Mouse (Mus musculus) left cerebral cortex, postnatal 36 days (tissue): ENCODE data around the gene Treml4. TPM values are rescaled to one million over a fixed set of nuclear protein-coding genes. Genes with fewer than 3 reads are reported as not detected.
"Not testable (repeated sequence)": the region's sequence is repeated elsewhere in the genome, so short reads cannot be mapped to it uniquely, and the experiment has no call there.

Source experiments
- DNase-seq, 2 experiments: peaks; one replicate each; pipeline ENCODE4 v3.0.0; 2021 to 2022; ENCODE audit warnings: low spot score in 2 of 2, mixed read lengths in 1 of 2
- intact Hi-C: fragments of 180-260 bp; cut with DNase I; formaldehyde crosslinking; loops from one replicate; pipeline ENCODE4 v1.15.1; 2025
- total RNA-seq, 2 experiments: library from RNA; stranded (reverse); gene quantifications; 2 replicates each; pipeline ENCODE4 v1.2.3; 2021

Treml4 gene
- total RNA-seq, 2 experiments from 2014 or later = not detected

DNA sequence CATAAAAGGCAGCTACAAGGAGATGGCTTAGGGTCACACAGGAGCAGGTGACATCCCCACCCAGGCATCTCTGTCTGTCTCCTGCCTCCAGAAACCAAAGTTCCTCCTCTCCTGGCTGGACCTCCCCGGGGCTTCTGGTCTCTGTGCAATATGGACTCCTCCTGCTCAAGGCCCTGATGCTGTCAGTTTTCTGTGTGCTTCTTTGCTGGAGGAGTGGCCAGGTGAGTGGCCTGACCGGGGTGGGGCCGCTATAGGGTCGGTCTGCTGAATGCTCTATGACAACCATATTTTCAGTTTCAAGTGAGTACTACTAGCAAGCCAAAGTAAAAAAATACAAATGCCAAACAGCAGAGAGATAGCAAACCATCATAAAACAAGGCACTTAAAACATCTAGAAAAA lies 8.5 kb downstream of the Treml4 start:
- intact Hi-C loops = no loop called here
- DNase-seq = no peak

DNA sequence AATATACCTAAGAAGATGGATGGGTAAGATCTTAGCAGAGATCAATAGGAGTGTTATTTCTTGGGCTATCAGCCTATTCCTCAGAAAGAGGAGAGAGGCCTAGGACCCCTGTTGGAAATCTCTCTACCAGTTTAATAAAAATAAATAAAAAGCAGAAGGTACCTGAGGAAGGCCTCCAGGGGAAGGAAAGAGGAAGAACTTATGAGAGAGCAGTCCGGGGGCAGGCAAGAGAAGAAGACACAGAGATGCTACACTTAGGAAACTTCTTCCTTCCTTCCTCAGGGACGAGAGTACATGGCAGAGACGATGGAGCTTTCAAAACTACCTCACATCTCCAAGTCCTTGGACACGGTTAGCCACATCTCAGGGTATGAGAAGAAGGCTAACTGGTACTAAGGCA lies 10.0 kb downstream of the Treml4 start:
- intact Hi-C loops = no loop called here
- no peak for DNase-seq

DNA sequence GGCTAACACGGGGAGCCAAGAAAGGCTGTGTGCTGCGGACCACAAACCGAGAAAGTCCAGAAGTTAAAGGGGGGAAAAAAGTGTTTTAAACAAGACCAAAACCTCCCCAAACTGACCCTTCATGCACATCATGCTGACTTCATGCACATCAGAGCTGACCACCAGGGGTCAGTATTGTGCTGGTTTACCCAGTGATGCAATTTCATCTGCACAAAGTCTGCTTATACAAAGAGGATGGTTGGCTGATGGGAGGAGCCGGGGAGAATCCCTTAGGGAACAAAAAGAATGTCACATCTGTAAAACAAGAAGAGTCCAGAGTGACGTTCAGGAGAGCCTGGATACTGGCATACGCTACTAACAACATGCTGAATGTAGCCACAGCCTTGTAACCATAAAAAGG lies 10.8 kb downstream of the Treml4 start:
- intact Hi-C loops = loop anchor here (1.0 to 5.0 kb wide), 2 partner anchors 61 to 132 kb away; partner anchors contain the start of gene Nfya
- peak; percentile 63 to 73 for DNase-seq

DNA sequence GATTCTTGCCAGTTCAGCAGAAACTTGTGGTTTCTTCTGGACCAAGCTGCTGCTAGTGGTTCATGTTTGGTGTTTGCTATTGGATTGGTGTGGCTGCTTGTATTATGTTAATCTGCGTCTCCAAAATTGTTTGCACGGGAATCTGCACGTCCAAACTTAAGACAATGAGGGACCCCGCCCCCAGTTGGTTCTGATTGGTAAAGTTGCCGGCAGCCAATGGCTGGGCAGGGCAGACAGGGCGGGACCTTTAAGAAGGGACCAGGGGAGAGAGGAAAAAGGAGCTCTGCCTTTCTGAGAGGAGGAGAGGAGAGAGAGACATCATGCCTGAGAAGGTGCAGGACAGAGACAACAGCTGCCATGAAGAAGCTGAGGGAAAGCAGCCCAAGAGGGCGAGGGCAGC lies 11.6 kb downstream of the Treml4 start:
- intact Hi-C loops = loop anchor here (1.0 to 5.0 kb wide), 2 partner anchors 61 to 132 kb away; partner anchors contain the start of gene Nfya
- no peak for DNase-seq

DNA sequence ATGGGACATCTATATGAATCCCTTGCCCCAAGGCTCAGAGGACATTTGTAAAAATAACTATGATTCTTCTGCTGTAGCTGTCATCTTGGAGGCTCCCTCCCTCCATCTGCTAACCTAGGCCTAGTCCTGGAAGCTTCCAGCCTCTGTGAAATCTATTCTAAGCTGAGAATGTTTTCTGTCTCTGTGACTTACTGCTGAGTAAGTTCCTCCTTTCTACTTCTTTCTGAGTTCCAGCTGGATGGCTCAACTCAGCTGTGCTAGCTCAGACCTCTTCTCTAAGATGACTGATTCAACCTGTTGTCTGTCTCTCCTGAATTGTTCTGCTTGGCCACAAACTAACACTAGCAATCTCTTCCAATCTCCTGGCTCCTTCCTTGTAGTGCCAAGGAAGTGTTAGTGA lies 14.3 kb downstream of the Treml4 start:
- intact Hi-C loops = loop anchor here (5.0 kb wide), 1 partner anchor 129 kb away; the partner anchor contains the start of gene Nfya
- no peak for DNase-seq

DNA sequence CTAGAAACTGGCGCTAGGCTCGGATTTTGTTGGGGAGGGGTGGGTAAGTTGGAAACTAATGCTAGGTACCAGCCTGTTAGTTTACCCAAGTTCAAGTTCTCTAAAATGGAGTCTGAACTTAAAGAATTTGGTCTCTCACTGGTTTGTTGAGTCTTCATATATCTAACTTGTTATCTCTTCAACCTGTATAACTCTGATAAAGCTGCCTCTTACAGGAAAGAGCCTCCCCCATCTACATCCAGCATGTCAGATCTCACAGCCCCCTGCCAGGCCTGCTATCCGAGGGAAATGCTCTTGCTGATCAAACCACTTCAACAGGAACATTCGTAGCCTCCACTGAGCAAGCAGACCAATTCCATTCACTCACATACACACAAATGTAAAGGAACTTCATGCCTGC lies 14.9 kb downstream of the Treml4 start:
- DNase-seq = no peak
- intact Hi-C loops = loop anchor here (5.0 kb wide), 1 partner anchor 128 kb away; the partner anchor contains the start of gene Nfya

DNA sequence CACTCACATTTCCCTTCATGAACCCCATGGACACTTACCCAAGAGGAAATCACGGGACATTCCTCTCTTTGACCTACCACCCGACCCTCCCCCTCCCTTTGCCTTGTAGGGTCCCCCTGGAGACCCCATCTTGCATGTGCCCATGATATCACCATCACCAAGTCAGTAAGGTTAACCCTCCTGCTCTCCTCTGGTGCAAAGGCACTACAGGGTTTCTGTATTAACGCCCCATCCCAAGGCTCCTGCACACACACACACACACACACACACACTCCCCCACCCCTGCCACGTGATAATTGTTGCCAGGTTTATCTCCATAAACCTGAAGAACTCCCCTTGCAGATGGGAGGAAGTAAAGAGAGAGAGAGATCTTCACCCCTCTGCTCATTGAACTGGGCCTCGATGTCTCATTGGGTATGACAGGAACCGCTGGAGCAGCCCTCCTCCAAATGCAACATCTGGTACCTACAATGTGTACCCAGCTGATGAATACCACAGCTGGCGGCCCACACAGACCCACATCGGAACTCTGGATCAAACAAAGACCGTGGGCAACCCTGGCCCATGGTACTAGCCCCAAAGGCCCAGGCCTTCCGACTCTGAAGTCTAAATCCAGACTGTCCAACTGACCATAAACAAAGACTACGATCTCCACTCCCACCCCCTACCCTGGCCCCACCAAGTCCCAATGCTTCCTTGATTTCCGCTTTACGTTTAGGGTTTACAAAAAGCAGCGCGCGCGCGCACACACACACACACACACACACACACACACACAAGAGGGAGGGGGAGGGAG lies 17.0 kb downstream of the Treml4 start:
- no peak for DNase-seq
- intact Hi-C loops = no loop called here

DNA sequence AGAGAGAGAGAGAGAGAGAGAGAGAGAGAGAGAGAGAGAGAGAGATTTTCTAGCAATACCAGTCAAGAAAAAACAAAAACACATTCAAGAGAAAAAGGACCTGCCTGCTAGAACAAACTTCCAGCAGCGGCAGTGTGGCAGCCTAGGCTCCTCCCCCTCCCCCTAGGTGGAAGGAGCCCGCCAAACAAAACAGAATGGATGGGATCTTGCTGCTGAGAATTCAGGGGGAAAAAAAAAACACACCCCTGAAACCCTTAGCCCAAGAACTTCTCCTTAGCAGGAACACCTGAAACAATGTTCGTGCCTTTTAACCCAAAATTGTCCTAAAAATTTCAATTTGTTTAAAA lies 17.6 kb downstream of the Treml4 start:
- intact Hi-C loops = no loop called here

DNA sequence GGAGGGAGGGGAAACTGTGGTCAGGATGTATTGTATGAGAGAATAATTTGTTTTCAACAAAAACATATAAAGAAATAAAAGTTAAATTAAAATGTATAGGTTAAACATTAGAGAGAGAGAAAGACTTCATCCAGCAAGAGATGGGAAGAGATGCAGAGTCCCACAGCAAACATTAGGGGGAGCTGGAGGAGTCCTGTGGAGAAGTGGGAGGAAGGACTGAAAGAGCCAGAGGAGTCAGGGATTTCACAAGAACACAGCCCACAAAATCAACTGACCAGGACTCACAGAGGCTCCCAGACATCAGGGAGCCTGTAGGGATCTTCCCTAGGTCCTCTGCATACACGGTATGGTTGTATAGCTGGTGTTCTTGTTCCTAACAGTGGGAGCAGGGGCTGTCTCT lies 22.7 kb downstream of the Treml4 start:
- no peak for DNase-seq
- intact Hi-C loops = no loop called here

More for the DNA sequence above, 17.6 kb downstream of the Treml4 start:
- DNase-seq = no peak

DNA sequence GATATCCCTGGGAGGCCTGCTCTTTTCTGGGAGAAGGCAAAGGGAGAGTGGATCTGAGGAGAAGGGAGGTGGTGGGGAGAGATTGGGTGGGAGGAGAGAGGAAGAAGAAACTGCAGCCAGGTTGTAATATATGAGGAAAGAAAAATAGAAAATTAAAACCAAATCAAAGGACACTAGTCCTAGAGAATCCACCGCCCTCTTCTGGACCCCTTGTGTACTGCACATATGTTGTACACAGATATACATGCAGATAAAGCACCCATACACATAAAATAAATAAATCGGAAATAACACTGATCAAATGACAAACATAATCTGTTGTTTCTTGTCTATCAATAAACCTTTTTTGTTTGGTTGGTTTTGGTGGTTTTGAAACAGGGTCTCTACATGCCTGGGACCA lies 23.2 kb downstream of the Treml4 start:
- intact Hi-C loops = no loop called here
- no peak for DNase-seq

DNA sequence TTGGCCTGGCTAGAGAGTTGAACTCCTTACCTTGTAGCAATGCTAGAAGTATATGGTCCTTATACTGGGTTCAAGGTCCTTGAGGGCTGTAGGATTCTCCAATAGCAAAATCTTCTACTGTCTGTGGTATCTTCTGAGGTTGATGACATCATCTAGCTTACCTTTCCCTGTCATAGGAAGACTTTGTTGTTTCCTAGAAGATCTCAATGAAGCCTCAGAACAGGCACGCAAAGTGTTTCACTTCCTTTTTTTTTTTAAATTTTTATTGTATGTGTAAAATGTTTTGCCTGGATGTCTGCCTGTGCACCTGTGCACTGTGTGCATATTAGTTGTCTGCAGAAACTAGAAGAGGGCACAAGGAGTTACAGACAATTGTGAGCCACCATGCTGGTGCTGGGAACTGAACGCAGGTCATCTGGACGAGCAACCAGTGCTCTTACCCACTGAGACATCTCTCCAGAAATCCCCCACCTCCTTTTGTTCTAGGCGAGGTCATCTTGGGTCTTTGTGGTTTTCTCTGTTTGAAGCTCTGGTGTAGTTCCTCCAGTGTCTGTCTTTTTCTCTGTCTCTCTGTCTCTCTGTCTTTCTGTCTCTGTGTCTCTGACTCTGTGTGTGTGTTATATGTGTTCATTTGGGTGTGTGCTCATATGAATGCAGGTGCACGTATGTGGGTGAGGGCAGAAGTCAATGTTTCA lies 29.6 kb downstream of the Treml4 start:
- DNase-seq = no peak
- intact Hi-C loops = no loop called here

DNA sequence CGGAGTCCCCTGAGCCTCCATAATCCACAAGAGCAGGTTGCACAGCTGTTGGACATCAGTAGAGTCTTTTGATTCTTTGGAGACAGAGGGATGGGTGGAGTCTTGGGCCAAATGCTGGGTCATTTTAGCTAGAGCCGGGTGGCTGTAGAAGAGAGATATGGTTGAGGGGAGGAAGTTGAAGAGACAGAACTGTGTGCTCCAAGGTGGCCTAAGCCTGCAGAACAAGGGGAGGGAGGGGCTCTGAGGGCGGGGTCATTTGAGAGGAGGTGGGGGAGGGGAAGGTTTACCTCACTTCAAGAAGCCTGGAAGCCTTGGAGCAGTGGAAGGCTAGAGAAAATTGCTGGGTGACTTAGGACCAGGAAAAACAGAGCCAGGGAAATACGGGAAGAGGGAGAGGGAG lies 35.1 kb downstream of the Treml4 start, which contains the start of gene Treml2:
Gene Treml2, plus strand, starts transcription at position 296 of the 400 bp plus-strand sequence.
- intact Hi-C loops = no loop called here
- no peak for DNase-seq

DNA sequence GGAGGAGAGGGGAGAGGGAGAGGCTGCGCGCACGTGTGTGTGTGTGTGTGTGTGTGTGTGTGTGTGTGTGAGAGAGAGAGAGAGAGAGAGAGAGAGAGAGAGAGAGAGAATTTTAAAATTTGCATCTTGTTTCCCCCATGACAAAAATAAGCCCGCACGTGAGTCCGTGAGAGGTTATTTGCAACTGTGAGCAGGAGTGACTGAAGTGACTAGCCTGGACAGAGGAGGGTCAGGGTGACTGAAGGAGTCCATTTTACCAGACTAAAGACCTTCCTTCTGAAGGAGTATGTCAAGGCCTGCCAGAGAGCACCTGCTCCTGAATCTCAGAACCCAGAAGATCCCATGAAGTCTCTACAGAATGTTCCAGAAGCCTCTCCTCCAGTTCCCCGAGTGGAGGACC lies 35.7 kb downstream of the Treml4 start:
- no peak for DNase-seq
- intact Hi-C loops = no loop called here

DNA sequence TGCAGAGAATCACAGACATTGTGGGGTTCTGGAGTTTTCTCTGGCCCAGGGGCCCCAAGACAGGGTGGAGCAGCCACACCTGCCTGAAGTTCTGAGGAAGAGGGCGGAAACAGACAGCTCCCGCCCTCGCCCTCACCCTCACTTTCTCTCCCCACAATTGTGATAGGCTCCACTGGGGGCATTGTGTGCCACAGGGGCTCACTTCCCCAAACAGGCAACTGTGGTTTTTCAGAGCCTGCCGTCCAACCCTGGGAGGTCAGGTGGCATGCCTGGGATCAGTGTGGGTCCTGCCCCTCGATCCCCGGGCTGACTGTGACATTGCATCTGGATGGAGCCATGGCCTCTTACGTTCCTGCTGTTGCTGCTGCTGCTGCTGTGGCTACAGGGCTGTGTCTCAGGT lies 36.1 kb downstream of the Treml4 start:
- no peak for DNase-seq
- intact Hi-C loops = no loop called here

DNA sequence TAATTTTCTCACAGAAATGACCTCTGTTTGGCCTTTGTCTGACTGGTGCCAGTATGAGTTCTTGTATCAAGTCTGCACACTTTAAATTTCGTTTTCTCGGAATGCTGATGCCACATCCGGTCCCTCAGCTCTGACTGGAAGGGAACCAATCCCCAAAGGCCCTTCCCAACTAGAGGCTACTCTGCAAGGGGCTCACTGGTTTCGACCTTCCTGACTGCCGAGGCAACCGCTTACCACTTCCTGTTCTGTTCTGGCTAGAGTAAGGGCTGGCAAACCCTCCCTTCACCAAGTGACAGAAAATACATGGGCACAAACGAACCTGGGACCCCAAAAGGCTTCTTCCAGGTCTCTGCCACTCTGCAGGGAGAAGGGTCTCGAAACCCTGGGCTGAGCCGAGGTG lies 36.8 kb downstream of the Treml4 start:
- intact Hi-C loops = no loop called here
- DNase-seq = no peak

DNA sequence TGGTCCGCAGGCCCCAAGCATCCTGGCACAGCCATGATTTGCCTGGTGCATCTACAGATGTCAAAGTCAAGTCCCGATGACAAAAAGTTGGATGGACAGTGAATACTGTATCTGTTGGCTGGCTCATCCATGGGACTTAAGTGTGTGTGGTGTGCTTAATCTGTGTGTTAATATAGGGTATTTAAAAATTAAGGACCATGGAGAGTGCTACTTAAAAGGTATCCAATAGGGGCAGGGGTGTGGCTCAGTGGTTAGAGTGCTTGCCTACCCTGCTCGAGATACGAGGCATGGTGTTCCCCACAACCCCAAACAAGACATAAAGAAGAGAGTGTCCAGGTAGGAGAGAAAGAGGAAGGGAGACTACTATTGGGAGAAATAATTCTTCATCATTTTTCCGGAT lies 37.7 kb downstream of the Treml4 start:
- intact Hi-C loops = no loop called here
- DNase-seq = no peak

DNA sequence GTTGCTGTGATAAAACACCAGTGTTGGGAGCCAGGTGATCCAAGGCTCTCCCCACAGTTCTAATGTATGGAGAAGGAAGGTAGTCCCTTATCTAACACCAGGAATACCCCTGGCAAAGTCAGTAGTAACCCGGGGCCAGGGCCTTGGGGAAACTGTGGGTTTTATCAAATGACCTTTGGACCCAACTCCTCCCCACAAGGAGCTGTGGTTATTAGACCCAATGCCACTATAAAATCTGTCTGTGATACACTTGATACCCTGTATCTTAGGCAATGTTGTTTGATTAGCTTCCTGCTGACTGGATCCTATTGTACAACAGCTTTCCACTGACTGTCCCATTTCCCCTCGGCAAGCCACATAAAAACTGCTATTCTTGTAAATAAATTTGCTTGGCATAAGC lies 48.0 kb downstream of the Treml4 start:
- no peak for DNase-seq
- intact Hi-C loops = loop anchor here (10.0 kb wide), 1 partner anchor 167 kb away; the partner anchor contains the start of gene 9830107B12Rik

DNA sequence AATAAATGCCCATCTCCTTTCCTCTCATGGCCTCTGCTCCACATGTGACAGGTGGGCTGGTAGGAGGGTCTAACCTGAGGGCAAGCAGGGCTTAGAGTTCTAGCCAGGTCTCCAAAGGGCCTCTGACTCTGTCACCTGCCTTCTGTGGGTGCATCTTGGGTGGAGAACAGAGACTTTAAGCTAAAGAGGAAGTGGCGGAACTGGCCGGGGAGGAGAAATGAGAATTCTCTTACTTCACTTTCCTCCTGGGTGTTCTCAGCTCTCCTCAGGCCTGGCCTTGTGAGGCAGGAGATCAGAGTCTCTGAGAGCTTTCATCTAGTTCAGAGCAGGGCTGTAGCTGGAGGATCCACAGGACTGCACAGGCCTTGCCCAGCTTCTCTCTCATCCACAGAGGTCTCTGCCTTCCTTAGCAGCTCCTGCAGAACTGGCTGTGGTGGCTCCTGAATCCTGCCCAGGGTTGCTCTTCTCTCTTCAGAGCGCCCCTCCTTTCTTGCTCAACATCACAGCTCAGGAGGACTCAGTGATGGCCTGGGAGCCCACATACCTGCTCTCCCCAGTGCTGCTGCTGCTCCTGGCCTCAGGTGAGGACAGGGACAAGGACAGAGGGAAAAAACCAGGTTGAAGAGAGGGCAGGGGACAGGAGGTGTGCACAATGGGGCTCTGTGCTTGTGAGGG lies 51.9 kb downstream of the Treml4 start, which contains the start of gene B430306N03Rik:
Gene B430306N03Rik, plus strand, starts transcription at position 237 of the 675 bp plus-strand sequence.
- DNase-seq = not testable (repeated sequence)
- intact Hi-C loops = loop anchor here (10.0 kb wide), 1 partner anchor 171 kb away; the partner anchor contains the start of gene 9830107B12Rik

DNA sequence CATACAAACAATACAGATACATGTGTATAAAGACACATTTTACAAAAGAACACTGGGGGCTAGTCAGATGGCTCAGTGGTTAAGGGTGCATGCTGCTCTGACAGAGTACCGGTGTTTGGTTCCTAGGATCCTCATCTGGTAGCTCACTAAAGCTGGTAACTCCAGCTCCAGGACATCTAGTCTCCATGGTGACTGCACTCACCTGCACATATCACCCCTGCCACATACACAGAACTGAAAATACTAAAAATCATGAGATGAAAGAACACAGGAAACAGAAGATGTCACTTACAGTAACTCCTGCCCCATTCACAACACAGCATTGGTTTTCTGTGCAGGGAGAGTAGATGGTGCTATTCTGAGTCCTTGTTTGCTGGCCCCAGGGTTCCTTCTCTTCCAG lies 54.6 kb downstream of the Treml4 start:
- intact Hi-C loops = loop anchor here (10.0 kb wide), 1 partner anchor 174 kb away; the partner anchor contains the start of gene 9830107B12Rik
- DNase-seq = no peak

DNA sequence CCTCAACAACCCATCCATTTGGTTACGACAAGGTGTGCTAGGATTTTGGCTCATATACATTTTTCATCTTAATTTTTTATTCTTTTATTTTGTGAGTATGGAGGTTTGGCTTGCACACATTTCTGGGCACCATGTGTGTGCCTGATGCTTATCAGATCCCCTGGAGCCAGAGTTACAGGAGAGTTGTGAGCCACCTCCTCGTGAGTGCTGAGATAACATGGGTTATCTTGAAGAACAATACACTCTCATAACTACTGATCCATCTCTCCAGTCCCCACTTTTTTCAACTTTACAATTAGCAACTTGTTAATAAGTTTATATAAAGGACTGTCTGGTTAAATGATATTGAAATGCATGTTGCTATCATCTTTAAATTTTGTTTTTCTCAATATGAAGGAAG lies 57.2 kb downstream of the Treml4 start:
- intact Hi-C loops = no loop called here
- DNase-seq = no peak
